25 mouse cellular contexts compared by ENCODE assay signal in genomic region chr1:169103113-169103512, GRCm38 (mm10).
DNase-seq lines count a peak whose midpoint lies in the region; ATAC-seq and TF ChIP-seq lines count a peak whose summit lies in the region.
"Had no signal": no experiment of that assay in that cellular context is flagged by ENCODE, and none has a peak within 500 bp of the region (broad histone marks: within the 10 kb centered on the region; RNA-seq: fewer than 3 reads in every experiment).

No protein-coding gene starts in this region.

- H3K27ac ChIP-seq in heart, adult 2 months, result no peak overlapping the region
- no peak overlapping the region for H3K27ac ChIP-seq in layer of hippocampus, adult 2 months
- H3K27ac ChIP-seq in midbrain, postnatal 0 days (ENCODE audit: low read depth, low read length), result no peak overlapping the region
- no peak overlapping the region for H3K27ac ChIP-seq in midbrain, embryonic 10.5 days (replicated peaks)
- H3K27ac ChIP-seq: heart, embryonic 15.5 days; liver, embryonic 13.5 days; lung, embryonic 15.5 days; macrophage; neural tube, embryonic 12.5 days had no signal

- H3K4me3 ChIP-seq in heart, adult 2 months, result no peak overlapping the region
- no peak overlapping the region for H3K4me3 ChIP-seq in layer of hippocampus, adult 2 months
- H3K4me3 ChIP-seq in midbrain, postnatal 0 days (ENCODE audit: low read depth, low read length), result no peak overlapping the region
- no peak overlapping the region for H3K4me3 ChIP-seq in midbrain, embryonic 10.5 days
- H3K4me3 ChIP-seq: forebrain, embryonic 15.5 days; heart, embryonic 15.5 days; liver, embryonic 13.5 days; lung, embryonic 15.5 days; neural tube, embryonic 12.5 days had no signal

- no peaks in the 10 kb centered on the region for H3K4me1 ChIP-seq in heart, adult 2 months (ENCODE audit: control insufficient read depth, insufficient read depth, low read length)
- no peaks in the 10 kb centered on the region; the same call in 1 of the 2 replicates for H3K4me1 ChIP-seq in midbrain, postnatal 0 days (ENCODE audit: insufficient read depth, low read length)
- no peaks in the 10 kb centered on the region for H3K4me1 ChIP-seq in midbrain, embryonic 10.5 days
- H3K4me1 ChIP-seq: heart, embryonic 15.5 days; liver, embryonic 13.5 days; lung, embryonic 15.5 days; neural tube, embryonic 12.5 days had no signal

- no peak overlapping the region for H3K4me2 ChIP-seq in midbrain, postnatal 0 days (ENCODE audit: low read depth, low read length, poor library complexity, severe bottlenecking)
- H3K4me2 ChIP-seq: forebrain, embryonic 15.5 days; heart, embryonic 15.5 days; liver, embryonic 13.5 days; lung, embryonic 15.5 days; neural tube, embryonic 12.5 days had no signal

- 65% methylated on average over 2 of the region's 2 CpGs for WGBS in heart, adult 2 months
- WGBS in midbrain, postnatal 0 days, result 36% methylated on average over 2 of the region's 2 CpGs
- WGBS in midbrain, embryonic 10.5 days, result 83% methylated on average over 2 of the region's 2 CpGs

- no peak for TF ChIP-seq EP300 in heart, adult 2 months (IDR thresholded peaks at IDR 0.05; ENCODE audit: insufficient read depth, low read depth, low read length)

- no peaks in the 10 kb centered on the region for H3K79me2 ChIP-seq in heart, adult 2 months (replicated peaks; ENCODE audit: control insufficient read depth, insufficient read depth, low read length)

- no peak for TF ChIP-seq POLR2A in heart, adult 2 months (IDR thresholded peaks at IDR 0.05; ENCODE audit: insufficient read depth, low read depth, low read length)

- intact Hi-C loops in heart, adult 2 months (cut with DNase I), result no loop called here
- intact Hi-C loops in heart, postnatal 14 days (cut with DNase I), result no loop called here

- H3K27me3 ChIP-seq in heart, adult 2 months (ENCODE audit: control insufficient read depth, insufficient read depth, low read length), result no peaks in the 10 kb centered on the region
- H3K27me3 ChIP-seq in midbrain, postnatal 0 days (ENCODE audit: insufficient read depth, low read length), result no peaks in the 10 kb centered on the region
- H3K27me3 ChIP-seq in midbrain, embryonic 10.5 days (ENCODE audit: low read depth, poor library complexity, severe bottlenecking), result no peaks in the 10 kb centered on the region
- H3K27me3 ChIP-seq: CH12.LX; forebrain, embryonic 15.5 days; heart, embryonic 15.5 days; liver, embryonic 13.5 days; lung, embryonic 15.5 days; neural tube, embryonic 12.5 days had no signal

- no peaks in the 10 kb centered on the region for H3K36me3 ChIP-seq in heart, adult 2 months (ENCODE audit: control insufficient read depth, insufficient read depth, low read length)
- no peaks in the 10 kb centered on the region for H3K36me3 ChIP-seq in midbrain, postnatal 0 days (ENCODE audit: insufficient read depth, low read length)
- no peaks in the 10 kb centered on the region for H3K36me3 ChIP-seq in midbrain, embryonic 10.5 days
- H3K36me3 ChIP-seq: forebrain, embryonic 15.5 days; G1E; heart, embryonic 15.5 days; liver, embryonic 13.5 days; lung, embryonic 15.5 days; neural tube, embryonic 12.5 days had no signal

- no peak for DNase-seq in heart, adult 2 months
- no peak for DNase-seq in heart, postnatal 14 days
- DNase-seq in layer of hippocampus, adult 2 months (ENCODE audit: low spot score in 2 of 2), result no peak
- no peak for DNase-seq in layer of hippocampus, adult 9-11 months
- no peak for DNase-seq in midbrain, postnatal 0 days (ENCODE audit: low spot score)
- no peak for DNase-seq in midbrain, embryonic 10.5 days (ENCODE audit: low spot score)
- no peak for DNase-seq in right cerebral cortex, adult 18-20 months
- DNase-seq: adrenal gland, postnatal 10 days; cerebellum, adult 9-10 months; gastrocnemius, postnatal 25 days; kidney, postnatal 10 days; layer of hippocampus, postnatal 36 days; liver, embryonic 13.5 days; right cerebral cortex, postnatal 25 days; spleen, adult 18-20 months had no signal

- no peak overlapping the region for H3K9ac ChIP-seq in heart, adult 2 months (ENCODE audit: low read depth, low read length)
- H3K9ac ChIP-seq in midbrain, postnatal 0 days (replicated peaks; ENCODE audit: low read length, poor library complexity, severe bottlenecking), result no peak overlapping the region
- H3K9ac ChIP-seq: forebrain, embryonic 15.5 days; heart, embryonic 15.5 days; liver, embryonic 13.5 days; lung, embryonic 15.5 days; neural tube, embryonic 12.5 days had no signal

- TF ChIP-seq CTCF in heart, adult 2 months (IDR thresholded peaks at IDR 0.05), result peak; percentile 47
- TF ChIP-seq CTCF in layer of hippocampus, adult 2 months (conservative IDR thresholded peaks at IDR 0.05), result peak; percentile 76
- peak; percentile 63 for TF ChIP-seq CTCF in midbrain, postnatal 0 days (IDR thresholded peaks at IDR 0.05)

- no peaks in the 10 kb centered on the region for H3K9me3 ChIP-seq in midbrain, postnatal 0 days (ENCODE audit: low read length)
- H3K9me3 ChIP-seq in midbrain, embryonic 10.5 days (replicated peaks), result no peaks in the 10 kb centered on the region
- H3K9me3 ChIP-seq: forebrain, embryonic 15.5 days; heart, embryonic 15.5 days; liver, embryonic 13.5 days; lung, embryonic 15.5 days; neural tube, embryonic 12.5 days had no signal

- ATAC-seq in midbrain, postnatal 0 days (ENCODE audit: low FRiP score), result no peak
- ATAC-seq: activated CD4-positive, CD25-positive, alpha-beta regulatory T cell, adult 4 months; hindbrain, embryonic 16.5 days; intestine, embryonic 16.5 days had no signal
